Mouse (Mus musculus): Measurements from ENCODE around the gene Pth1r.

GRCm38 (mm10) chr9:110758605-110759004, 11.7 kb upstream of the Pth1r start:
- TF ChIP-seq POLR2A (IDR thresholded peaks at IDR 0.05; ENCODE audit: borderline replicate concordance, extremely low read depth, insufficient read depth, insufficient read length, poor library complexity, severe bottlenecking) (no peak), CTCF (IDR thresholded peaks at IDR 0.05; ENCODE audit: borderline replicate concordance, extremely low read depth, insufficient read depth, insufficient read length) (no peak)

Measured in brain, embryonic 14.5 days (tissue).